Mouse (Mus musculus): Measurements from ENCODE around the gene Ctsh.
A peak's percentile ranks its signal among the peaks of the same experiment; 100 is the strongest.

The Ctsh gene

GRCm38 (mm10) chr9:90113651-90114566 is 60.0 kb downstream of the Ctsh start:
- peak; percentile 89 for DNase-seq

- peak; percentile 87 to 94 for DNase-seq
Measured at GRCm38 (mm10) chr9:90114567-90115307, 60.8 kb downstream of the Ctsh start, which contains the start of gene Morf4l1. Gene Morf4l1 (minus strand): TSS chr9:90114774.

- DNase-seq: no peak
Measured at GRCm38 (mm10) chr9:90115308-90115700, 61.4 kb downstream of the Ctsh start.

GRCm38 (mm10) chr9:90117234-90117633 is 63.3 kb downstream of the Ctsh start:
- DNase-seq: no peak

- no peak for DNase-seq
Measured at GRCm38 (mm10) chr9:90122246-90122740, 68.3 kb downstream of the Ctsh start.

- no peak for DNase-seq
Measured at GRCm38 (mm10) chr9:90124156-90124872, 70.4 kb downstream of the Ctsh start.

- no peak for DNase-seq
Measured at GRCm38 (mm10) chr9:90124873-90125245, 70.9 kb downstream of the Ctsh start.
